Mouse (Mus musculus) ES-Bruce4 (cell line): Measurements from ENCODE around the gene Hebp1.

Experiments
- CTCF ChIP-seq: IDR thresholded peaks from one replicate; pipeline ENCODE4 v1.8.1; 2011; ENCODE audit warnings: low read depth, low read length
- POLR2A ChIP-seq: IDR thresholded peaks from one replicate; pipeline ENCODE4 v1.8.1; 2011; ENCODE audit warnings: low read length; ENCODE audit not compliant: insufficient read depth

DNA sequence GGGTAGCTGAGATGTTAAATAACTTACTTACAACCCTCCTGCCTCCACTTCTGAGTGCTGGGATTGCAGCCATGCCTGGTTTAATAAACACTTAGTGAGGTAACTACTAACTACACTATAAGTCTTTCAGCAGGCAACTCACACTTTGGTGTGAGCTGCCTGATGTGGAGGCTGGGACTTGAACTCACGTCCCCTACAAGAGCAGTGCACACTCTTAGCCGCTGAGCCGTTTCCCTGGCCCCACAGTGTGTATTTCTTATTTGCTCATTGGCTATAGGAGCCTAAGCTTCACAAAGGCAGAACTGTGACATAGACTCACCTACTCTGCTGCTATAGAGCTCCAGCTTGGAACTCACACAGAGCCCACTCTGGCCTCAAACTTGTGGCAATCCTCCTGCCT is 31.6 kb downstream of the Hebp1 start:
- no peak for TF ChIP-seq POLR2A
- TF ChIP-seq CTCF = no peak
